8 mouse cellular contexts compared by ENCODE assay signal in genomic region chr7:19239423-19239822, GRCm38 (mm10). TPM values are rescaled to one million over a fixed set of nuclear protein-coding genes. Genes with fewer than 3 reads are reported as not detected.
DNase-seq lines count a peak whose midpoint lies in the region; ATAC-seq and TF ChIP-seq lines count a peak whose summit lies in the region.

No protein-coding gene starts in this region.

- peak overlapping the region; percentile 62; the same call in 1 of the 2 replicates for H3K27ac ChIP-seq in ES-Bruce4 (ENCODE audit: insufficient read depth, low read length)
- peak overlapping the region; percentile 14 for H3K27ac ChIP-seq in forebrain, embryonic 13.5 days
- peak overlapping the region; percentile 89 for H3K27ac ChIP-seq in liver, embryonic 15.5 days (replicated peaks)
- H3K27ac ChIP-seq in neural tube, embryonic 14.5 days (ENCODE audit: low read depth, low read length), result no peak overlapping the region
- H3K27ac ChIP-seq in testis, adult 2 months (ENCODE audit: control insufficient read depth, insufficient read depth, low read depth, low read length), result no peak overlapping the region

- intact Hi-C loops in heart, postnatal 10 days (cut with DNase I), result loop anchor here (1.0 to 5.0 kb wide), 3 partner anchors 37 to 103 kb away; partner anchors contain the start of genes Ercc1 and Ppm1n

- 0% methylated on average over 1 of the region's 1 CpGs for WGBS in forebrain, embryonic 13.5 days
- WGBS in liver, embryonic 15.5 days (ENCODE audit: insufficient replicate concordance), result 0% methylated on average over 1 of the region's 1 CpGs
- WGBS in neural tube, embryonic 14.5 days, result 4% methylated on average over 1 of the region's 1 CpGs

- H3K4me3 ChIP-seq in ES-Bruce4 (ENCODE audit: low read depth, low read length), result no peak overlapping the region
- H3K4me3 ChIP-seq in forebrain, embryonic 13.5 days, result no peak overlapping the region; the same call in 1 of the 2 replicates
- H3K4me3 ChIP-seq in liver, embryonic 15.5 days (replicated peaks), result peak overlapping the region; percentile 9; the same call in 1 of the 2 replicates
- no peak overlapping the region for H3K4me3 ChIP-seq in neural tube, embryonic 14.5 days (ENCODE audit: low read depth, low read length)
- H3K4me3 ChIP-seq in testis, adult 2 months (ENCODE audit: control insufficient read depth, low read depth, low read length), result no peak overlapping the region

- H3K36me3 ChIP-seq in ES-Bruce4 (ENCODE audit: control insufficient read depth, insufficient read depth, low read length, poor library complexity, severe bottlenecking), result no peaks in the 10 kb centered on the region
- H3K36me3 ChIP-seq in forebrain, embryonic 13.5 days (ENCODE audit: poor library complexity, severe bottlenecking), result peaks cover 9% of the 10 kb centered on the region; the same call in 1 of the 2 replicates
- 0 out of 2 replicates have a peak, but pooled peaks cover 11% of the 10 kb centered on the region for H3K36me3 ChIP-seq in liver, embryonic 15.5 days (replicated peaks)
- no peaks in the 10 kb centered on the region for H3K36me3 ChIP-seq in neural tube, embryonic 14.5 days (ENCODE audit: control insufficient read depth, insufficient read depth, low read length)
- H3K36me3 ChIP-seq in testis, adult 2 months (ENCODE audit: control insufficient read depth, insufficient read depth, low read length), result no peaks in the 10 kb centered on the region

- no peaks in the 10 kb centered on the region for H3K9me3 ChIP-seq in ES-Bruce4 (replicated peaks; ENCODE audit: control insufficient read depth, insufficient read depth, low read length, poor library complexity, severe bottlenecking)
- no peaks in the 10 kb centered on the region for H3K9me3 ChIP-seq in forebrain, embryonic 13.5 days (replicated peaks)
- H3K9me3 ChIP-seq in liver, embryonic 15.5 days (replicated peaks), result no peaks in the 10 kb centered on the region
- H3K9me3 ChIP-seq in neural tube, embryonic 14.5 days (ENCODE audit: control insufficient read depth, low read length), result no peaks in the 10 kb centered on the region

- DNase-seq in heart, postnatal 10 days, result peak; percentile 93 to 96
- DNase-seq in kidney, postnatal 4 days, result peak; percentile 96

- TF ChIP-seq CTCF in ES-Bruce4 (IDR thresholded peaks at IDR 0.05; ENCODE audit: low read depth, low read length), result peak; percentile 87
- peak; percentile 85; the same call in 1 of the 2 replicates for TF ChIP-seq CTCF in testis, adult 2 months (IDR thresholded peaks at IDR 0.05; ENCODE audit: control insufficient read depth, insufficient read depth, insufficient replicate concordance, low read depth, low read length)

- peaks cover 4% of the 10 kb centered on the region for H3K4me1 ChIP-seq in ES-Bruce4 (ENCODE audit: control insufficient read depth, insufficient read depth, low read length)
- H3K4me1 ChIP-seq in forebrain, embryonic 13.5 days, result peaks cover 16% of the 10 kb centered on the region
- peaks cover 87% of the 10 kb centered on the region for H3K4me1 ChIP-seq in liver, embryonic 15.5 days (replicated peaks)
- H3K4me1 ChIP-seq in neural tube, embryonic 14.5 days (ENCODE audit: control insufficient read depth, insufficient read depth, low read length), result no peaks in the 10 kb centered on the region
- H3K4me1 ChIP-seq in testis, adult 2 months (ENCODE audit: control insufficient read depth, insufficient read depth, low read length), result no peaks in the 10 kb centered on the region

- peak; percentile 75 for ATAC-seq in cerebellum, adult (ENCODE audit: insufficient number of reproducible peaks, low FRiP score, low TSS enrichment)
- ATAC-seq in forebrain, embryonic 13.5 days, result peak; percentile 92
- ATAC-seq in liver, embryonic 15.5 days (ENCODE audit: insufficient read depth), result peak; percentile 93
- peak; percentile 90 for ATAC-seq in neural tube, embryonic 14.5 days (ENCODE audit: low read depth)

- H3K27me3 ChIP-seq in ES-Bruce4 (ENCODE audit: control insufficient read depth, insufficient read depth, low read length, poor library complexity, severe bottlenecking), result no peaks in the 10 kb centered on the region
- H3K27me3 ChIP-seq in forebrain, embryonic 13.5 days, result no peaks in the 10 kb centered on the region
- no peaks in the 10 kb centered on the region for H3K27me3 ChIP-seq in liver, embryonic 15.5 days
- no peaks in the 10 kb centered on the region for H3K27me3 ChIP-seq in neural tube, embryonic 14.5 days (ENCODE audit: control insufficient read depth, insufficient read depth, low read length)
- H3K27me3 ChIP-seq in testis, adult 2 months (ENCODE audit: control insufficient read depth, insufficient read depth, low read length), result no peaks in the 10 kb centered on the region

- H3K4me2 ChIP-seq in forebrain, embryonic 13.5 days, result no peak overlapping the region
- peak overlapping the region; percentile 56 for H3K4me2 ChIP-seq in liver, embryonic 15.5 days
- H3K4me2 ChIP-seq in neural tube, embryonic 14.5 days (ENCODE audit: low read depth, low read length), result no peak overlapping the region

- no peak overlapping the region for H3K9ac ChIP-seq in ES-Bruce4 (ENCODE audit: low read depth, poor library complexity, severe bottlenecking)
- peak overlapping the region; percentile 26; the same call in 1 of the 2 replicates for H3K9ac ChIP-seq in forebrain, embryonic 13.5 days
- peak overlapping the region; percentile 37 for H3K9ac ChIP-seq in liver, embryonic 15.5 days
- no peak overlapping the region for H3K9ac ChIP-seq in neural tube, embryonic 14.5 days (replicated peaks; ENCODE audit: low read depth, low read length)

- TF ChIP-seq POLR2A in ES-Bruce4 (IDR thresholded peaks at IDR 0.05; ENCODE audit: insufficient read depth, low read length), result no peak
- no peak for TF ChIP-seq POLR2A in testis, adult 2 months (IDR thresholded peaks at IDR 0.05; ENCODE audit: control insufficient read depth, low read depth, low read length)

- TF ChIP-seq EP300 in ES-Bruce4 (IDR thresholded peaks at IDR 0.05; ENCODE audit: insufficient read depth, low read depth, low read length), result 0 out of 2 replicates have a peak, but pooled peaks have one; percentile 41

RNA-seq across cellular contexts. Expression of gene Opa3, which starts 11.3 kb away (rescaled TPM):
- polyA plus RNA-seq in ES-Bruce4 (2011; ENCODE audit: insufficient read depth, insufficient read length, low read depth, missing spikeins), result 22.3 and 24.8 TPM in 2 replicates
- 42.1 and 47.5 TPM in 2 replicates for polyA plus RNA-seq in forebrain, embryonic 13.5 days (2015; fragmentation: Nextera tagmentation; extraction: Ambion mirVana)
- 10 to 100 TPM; 53.4 to 57.7 TPM for total RNA-seq in heart, postnatal 10 days (2021)
- 15.3 and 16.0 TPM in 2 replicates for polyA plus RNA-seq in liver, embryonic 15.5 days (2015; fragmentation: Nextera tagmentation; extraction: Ambion mirVana)
- polyA plus RNA-seq in neural tube, embryonic 14.5 days (2014; fragmentation: Nextera tagmentation; extraction: Ambion mirVana), result 36.6 and 37.6 TPM in 2 replicates
- 13.6 and 14.5 TPM in 2 replicates for polyA plus RNA-seq in testis, adult 2 months (2012; rRNA removed)

RNA-seq across cellular contexts. Expression of gene Gpr4, which starts 27.1 kb away (rescaled TPM):
- polyA plus RNA-seq in ES-Bruce4 (2011; ENCODE audit: insufficient read depth, insufficient read length, low read depth, missing spikeins), result 3.3 and 5.1 TPM in 2 replicates
- 1.2 and 1.3 TPM in 2 replicates for polyA plus RNA-seq in forebrain, embryonic 13.5 days (2015; fragmentation: Nextera tagmentation; extraction: Ambion mirVana)
- total RNA-seq in heart, postnatal 10 days (2021), result 10 to 100 TPM; 11.4 to 11.8 TPM
- 0.50 TPM in 2 replicates for polyA plus RNA-seq in liver, embryonic 15.5 days (2015; fragmentation: Nextera tagmentation; extraction: Ambion mirVana)
- 2.9 and 3.4 TPM in 2 replicates for polyA plus RNA-seq in neural tube, embryonic 14.5 days (2014; fragmentation: Nextera tagmentation; extraction: Ambion mirVana)
- polyA plus RNA-seq in testis, adult 2 months (2012; rRNA removed), result 9.5 and 16.2 TPM in 2 replicates

RNA-seq across cellular contexts. Expression of gene Vasp, which starts 32.2 kb away (rescaled TPM):
- polyA plus RNA-seq in ES-Bruce4 (2011; ENCODE audit: insufficient read depth, insufficient read length, low read depth, missing spikeins), result 75.7 and 90.0 TPM in 2 replicates
- polyA plus RNA-seq in forebrain, embryonic 13.5 days (2015; fragmentation: Nextera tagmentation; extraction: Ambion mirVana), result 31.0 and 32.7 TPM in 2 replicates
- 10 to 100 TPM; 84.0 to 98.6 TPM for total RNA-seq in heart, postnatal 10 days (2021)
- 41.2 and 42.4 TPM in 2 replicates for polyA plus RNA-seq in liver, embryonic 15.5 days (2015; fragmentation: Nextera tagmentation; extraction: Ambion mirVana)
- polyA plus RNA-seq in neural tube, embryonic 14.5 days (2014; fragmentation: Nextera tagmentation; extraction: Ambion mirVana), result 17.4 and 40.9 TPM in 2 replicates
- polyA plus RNA-seq in testis, adult 2 months (2012; rRNA removed), result 42.4 and 44.7 TPM in 2 replicates

RNA-seq across cellular contexts. Expression of gene Ppm1n, which starts 40.4 kb away (rescaled TPM):
- polyA plus RNA-seq in ES-Bruce4 (2011; ENCODE audit: insufficient read depth, insufficient read length, low read depth, missing spikeins), result 5.7 and 6.1 TPM in 2 replicates
- polyA plus RNA-seq in forebrain, embryonic 13.5 days (2015; fragmentation: Nextera tagmentation; extraction: Ambion mirVana), result 0.18 and 0.80 TPM in 2 replicates
- under 1 TPM in 1 of 2 experiments, not detected in 1; 0.67 TPM for total RNA-seq in heart, postnatal 10 days (2021)
- 0.05 TPM in 1 of 2 replicates, not detected in the other for polyA plus RNA-seq in liver, embryonic 15.5 days (2015; fragmentation: Nextera tagmentation; extraction: Ambion mirVana)
- polyA plus RNA-seq in neural tube, embryonic 14.5 days (2014; fragmentation: Nextera tagmentation; extraction: Ambion mirVana), result 0.66 and 0.75 TPM in 2 replicates
- polyA plus RNA-seq in testis, adult 2 months (2012; rRNA removed), result 0.20 and 0.30 TPM in 2 replicates

RNA-seq across cellular contexts. Expression of gene Rtn2, which starts 43.0 kb away (rescaled TPM):
- polyA plus RNA-seq in ES-Bruce4 (2011; ENCODE audit: insufficient read depth, insufficient read length, low read depth, missing spikeins), result 14.3 and 15.3 TPM in 2 replicates
- polyA plus RNA-seq in forebrain, embryonic 13.5 days (2015; fragmentation: Nextera tagmentation; extraction: Ambion mirVana), result 87.9 and 92.4 TPM in 2 replicates
- 10 to 100 TPM; 67.9 to 82.8 TPM for total RNA-seq in heart, postnatal 10 days (2021)
- polyA plus RNA-seq in liver, embryonic 15.5 days (2015; fragmentation: Nextera tagmentation; extraction: Ambion mirVana), result 3.9 and 5.2 TPM in 2 replicates
- polyA plus RNA-seq in neural tube, embryonic 14.5 days (2014; fragmentation: Nextera tagmentation; extraction: Ambion mirVana), result 115 and 118 TPM in 2 replicates
- polyA plus RNA-seq in testis, adult 2 months (2012; rRNA removed), result 15.6 and 17.4 TPM in 2 replicates

Comparison
In these comparisons a context has a peak if more than half of its experiments do, and no peak if none do; other contexts are left out.
1. H3K27ac ChIP-seq: peak in ES-Bruce4 (single experiment), forebrain, embryonic 13.5 days (single experiment) and liver, embryonic 15.5 days (single experiment); none in neural tube, embryonic 14.5 days (single experiment) and testis, adult 2 months (single experiment).
2. H3K9ac ChIP-seq: peak in forebrain, embryonic 13.5 days (single experiment) and liver, embryonic 15.5 days (single experiment); none in ES-Bruce4 (single experiment) and neural tube, embryonic 14.5 days (single experiment).
3. Peak in every context shown above with its lines, with median percentiles within 50 percentile points of each other: ATAC-seq.